Mouse (Mus musculus) stomach, postnatal 0 days (tissue): ENCODE measurements at regions not wholly inside any gene's neighbourhood (a gene's known extent, or its start where the extent isn't known, plus 50 kb on each side); places are given as distances from the start of the nearest gene placed in this dataset.

Source experiments
- CTCF ChIP-seq: IDR thresholded peaks from 2 replicates; pipeline ENCODE4 v1.5.1; 2016; ENCODE audit warnings: antibody characterized with exemption, low read depth, mild to moderate bottlenecking, moderate library complexity
- EP300 ChIP-seq: optimal IDR thresholded peaks from 2 replicates; pipeline ENCODE3; 2016; ENCODE audit warnings: antibody characterized with exemption

DNA sequence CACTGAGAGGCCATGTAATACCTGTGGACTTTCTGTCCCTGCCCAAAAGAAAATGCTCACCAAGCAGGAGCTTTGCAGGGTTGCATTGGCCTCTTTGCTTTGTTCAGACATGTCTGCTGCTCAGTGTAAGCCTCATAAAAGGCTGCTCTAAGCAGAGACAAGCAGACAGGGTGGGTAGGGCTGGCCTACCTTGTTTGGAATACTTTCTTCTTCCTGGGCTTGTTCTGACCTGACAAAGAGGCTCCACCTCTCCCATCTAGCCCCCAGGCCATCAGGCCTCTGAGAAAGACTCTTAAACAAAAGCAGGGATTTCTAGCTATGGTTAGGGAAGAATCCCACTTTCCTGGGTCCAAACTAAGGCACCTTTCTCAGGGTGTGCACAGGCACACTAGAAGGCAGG lies 138.2 kb upstream of the Camk1g start:
- TF ChIP-seq CTCF = no peak
- no peak for TF ChIP-seq EP300
